Mouse (Mus musculus) c-Kit-positive CD71-positive TER-119-negative erythroid progenitor cells, embryonic 14.5 days (primary cell): ENCODE measurements around the gene Platr17.
A peak's percentile ranks its signal among the peaks of the same experiment; 100 is the strongest.

Experiments
- DNase-seq: peaks from one replicate; pipeline ENCODE4 v3.0.0-alpha.2; 2013; ENCODE audit warnings: low read depth

The Platr17 gene

GRCm38 (mm10) chr17:33920282-33921097 is 15.6 kb downstream of the Platr17 start:
- DNase-seq: peak; percentile 90

GRCm38 (mm10) chr17:33921361-33921760 is 16.4 kb downstream of the Platr17 start:
- no peak for DNase-seq

GRCm38 (mm10) chr17:33924577-33925283 is 19.8 kb downstream of the Platr17 start:
- DNase-seq: no peak

- no peak for DNase-seq
These were observed 20.6 kb downstream of the Platr17 start for GRCm38 (mm10) chr17:33925406-33926116.

- DNase-seq: no peak
These were observed 21.4 kb downstream of the Platr17 start for GRCm38 (mm10) chr17:33926207-33926932.

GRCm38 (mm10) chr17:33928251-33928947 is 23.5 kb downstream of the Platr17 start:
- no peak for DNase-seq

- peak; percentile 89 for DNase-seq
These were observed 24.7 kb downstream of the Platr17 start, which contains the start of gene Rgl2 for GRCm38 (mm10) chr17:33929371-33930279. Gene Rgl2 (plus strand): TSS chr17:33929543.

- DNase-seq: no peak
These were observed 25.6 kb downstream of the Platr17 start for GRCm38 (mm10) chr17:33930280-33931158.

- DNase-seq: no peak
These were observed 26.4 kb downstream of the Platr17 start for GRCm38 (mm10) chr17:33931159-33931866.

GRCm38 (mm10) chr17:33931947-33932346 is 27.0 kb downstream of the Platr17 start:
- no peak for DNase-seq

- DNase-seq: no peak
These were observed 27.5 kb downstream of the Platr17 start for GRCm38 (mm10) chr17:33932448-33932847.

- no peak for DNase-seq
These were observed 28.0 kb downstream of the Platr17 start for GRCm38 (mm10) chr17:33932970-33933369.

GRCm38 (mm10) chr17:33935422-33936055 is 30.6 kb downstream of the Platr17 start:
- no peak for DNase-seq

GRCm38 (mm10) chr17:33936993-33937392 is 32.1 kb downstream of the Platr17 start:
- DNase-seq: no peak

- DNase-seq: no peak
These were observed 33.8 kb downstream of the Platr17 start for GRCm38 (mm10) chr17:33938783-33939182.

- peak; percentile 90 for DNase-seq
These were observed 35.4 kb downstream of the Platr17 start, which contains the start of the genes Pfdn6 and Wdr46 for GRCm38 (mm10) chr17:33940206-33940805. Gene Pfdn6 (minus strand): TSS chr17:33940343. Gene Wdr46 (plus strand): TSS chr17:33940660.

- no peak for DNase-seq
These were observed 36.0 kb downstream of the Platr17 start for GRCm38 (mm10) chr17:33940981-33941380.
